Mouse (Mus musculus): Measurements from ENCODE around the gene Gusb. TPM values are rescaled to one million over a fixed set of nuclear protein-coding genes. Genes with fewer than 3 reads are reported as not detected.
A peak's percentile ranks its signal among the peaks of the same experiment; 100 is the strongest.
"Not testable (repeated sequence)": the region's sequence is repeated elsewhere in the genome, so short reads cannot be mapped to it uniquely, and the experiment has no call there.

Gusb gene
- polyA plus RNA-seq, 1 experiment from 2014 or later: 33.9 TPM

DNA sequence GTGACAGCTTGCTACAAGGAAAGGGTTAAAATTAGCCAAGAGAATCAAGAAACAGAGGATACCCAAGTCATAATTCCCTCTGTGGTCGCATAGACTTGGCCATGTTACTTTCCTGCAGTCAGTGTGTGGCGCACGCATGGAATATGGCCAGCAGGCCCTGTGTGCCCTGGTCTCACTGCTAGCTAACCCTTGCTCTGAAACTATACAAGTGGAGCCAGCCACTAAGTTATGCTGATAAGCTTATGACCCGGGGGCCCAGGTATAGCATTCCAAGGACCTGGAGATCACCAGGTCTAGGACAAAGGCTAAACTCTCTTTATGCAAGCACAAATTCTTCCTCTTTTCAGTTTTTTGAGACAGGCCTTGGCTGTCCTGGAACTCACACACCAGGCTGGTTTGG is 37.9 kb upstream of the Gusb start:
- ATAC-seq (ENCODE audit: low FRiP score, low TSS enrichment): no peak
- WGBS: 87% methylated on average over 4 of the region's 4 CpGs
- H3K36me3 ChIP-seq (ENCODE audit: control insufficient read depth, insufficient read depth, low read length): peaks cover 11% of the 10 kb centered on the region; the same call in 1 of the 2 replicates

DNA sequence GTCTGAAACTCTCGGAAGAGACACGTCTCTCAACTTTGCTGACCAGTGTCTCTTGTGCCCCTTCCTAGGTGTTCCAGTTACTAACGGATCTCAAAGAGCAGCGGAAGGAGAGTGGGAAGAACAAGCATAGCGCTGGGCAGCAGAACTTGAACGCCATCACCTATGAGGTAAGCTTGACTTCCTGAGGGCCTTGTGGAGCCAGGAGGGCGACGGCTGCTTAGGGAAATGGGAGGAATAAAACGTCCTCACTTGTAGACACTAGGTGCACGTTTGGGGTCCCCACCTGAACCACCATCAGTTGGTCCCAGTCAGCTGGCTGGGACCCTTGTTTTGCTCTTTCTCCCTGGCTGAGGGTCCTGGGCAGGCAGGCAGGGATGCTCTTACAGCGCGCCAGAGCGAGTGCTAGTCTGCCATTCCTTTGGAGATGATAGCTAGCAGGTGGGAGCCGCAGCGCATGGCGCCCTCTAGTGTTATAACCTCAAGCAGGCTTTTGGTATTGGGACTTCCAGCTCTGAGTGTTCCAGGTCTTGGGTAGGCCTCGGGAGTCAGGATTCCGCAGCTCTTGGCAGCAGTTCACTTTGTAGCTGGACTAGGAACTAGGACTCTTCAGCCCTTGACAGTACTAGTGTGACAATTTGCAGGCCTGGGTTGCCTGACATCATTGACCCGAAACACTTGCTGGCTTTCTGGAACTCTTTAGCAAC is 35.1 kb upstream of the Gusb start:
- Histone ChIP-seq H3K4me1 (replicated peaks; ENCODE audit: control insufficient read depth, insufficient read depth) (no peaks in the 10 kb centered on the region), H3K27me3 (ENCODE audit: control insufficient read depth, insufficient read depth, low read length) (no peaks in the 10 kb centered on the region), H3K36me3 (ENCODE audit: control insufficient read depth, insufficient read depth, low read length) (peaks cover 13% of the 10 kb centered on the region; the same call in 1 of the 2 replicates), H3K4me3 (ENCODE audit: low read depth, low read length) (no peak overlapping the region), H3K9ac (ENCODE audit: low read length) (no peak overlapping the region), H3K4me2 (replicated peaks; ENCODE audit: low read depth) (no peak overlapping the region), H3K9me3 (ENCODE audit: control insufficient read depth, low read length) (no peaks in the 10 kb centered on the region), H3K27ac (replicated peaks) (no peak overlapping the region)
- TF ChIP-seq CTCF (IDR thresholded peaks at IDR 0.05; ENCODE audit: low read depth) (peak; percentile 86), EP300 (optimal IDR thresholded peaks at IDR 0.05) (no peak)
- WGBS: 59% methylated on average over 19 of the region's 19 CpGs
- peak; percentile 85 for ATAC-seq (ENCODE audit: low FRiP score, low TSS enrichment)
- peak; percentile 71 for DNase-seq (ENCODE audit: low spot score)

More for the DNA sequence above, 37.9 kb upstream of the Gusb start:
- Histone ChIP-seq H3K4me2 (replicated peaks; ENCODE audit: low read depth) (no peak overlapping the region), H3K4me3 (ENCODE audit: low read depth, low read length) (no peak overlapping the region), H3K4me1 (replicated peaks; ENCODE audit: control insufficient read depth, insufficient read depth) (no peaks in the 10 kb centered on the region), H3K27ac (replicated peaks) (no peak overlapping the region), H3K9ac (ENCODE audit: low read length) (no peak overlapping the region), H3K9me3 (ENCODE audit: control insufficient read depth, low read length) (no peaks in the 10 kb centered on the region), H3K27me3 (ENCODE audit: control insufficient read depth, insufficient read depth, low read length) (no peaks in the 10 kb centered on the region)
- DNase-seq (ENCODE audit: low spot score): no peak
- TF ChIP-seq CTCF (IDR thresholded peaks at IDR 0.05; ENCODE audit: low read depth) (no peak), EP300 (optimal IDR thresholded peaks at IDR 0.05) (no peak)

GRCm38 (mm10) chr5:130036300-130036699 is 33.5 kb upstream of the Gusb start:
- H3K4me1 ChIP-seq (replicated peaks; ENCODE audit: control insufficient read depth, insufficient read depth); H3K27ac ChIP-seq (replicated peaks); H3K4me3 ChIP-seq (ENCODE audit: low read depth, low read length); ATAC-seq (ENCODE audit: low FRiP score, low TSS enrichment); H3K9ac ChIP-seq (ENCODE audit: low read length); H3K36me3 ChIP-seq (ENCODE audit: control insufficient read depth, insufficient read depth, low read length); H3K9me3 ChIP-seq (ENCODE audit: control insufficient read depth, low read length); DNase-seq (ENCODE audit: low spot score); H3K27me3 ChIP-seq (ENCODE audit: control insufficient read depth, insufficient read depth, low read length); H3K4me2 ChIP-seq (replicated peaks; ENCODE audit: low read depth): not testable (repeated sequence)
- 66% methylated on average over 2 of the region's 2 CpGs for WGBS
- TF ChIP-seq CTCF (IDR thresholded peaks at IDR 0.05; ENCODE audit: low read depth): peak; percentile 59

DNA sequence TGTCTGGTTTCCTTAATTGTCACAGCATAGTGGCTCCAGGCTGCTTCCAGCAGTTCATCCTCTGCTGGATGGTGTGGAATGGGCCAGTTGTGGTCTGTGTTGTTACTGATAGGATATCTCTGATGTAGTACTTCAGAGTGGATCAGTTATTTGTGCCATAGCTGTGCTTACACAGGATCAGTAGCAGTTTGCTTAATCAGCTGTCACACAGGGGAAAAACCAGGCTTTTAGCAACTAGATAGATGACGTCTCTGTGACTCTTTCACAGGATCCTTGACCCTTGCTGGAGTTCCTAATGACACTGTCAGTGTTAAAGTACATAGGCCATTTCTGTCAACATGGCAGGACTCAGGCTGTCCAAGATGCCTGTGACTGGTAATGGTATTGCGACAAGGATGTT is 31.0 kb upstream of the Gusb start:
- no peak for ATAC-seq (ENCODE audit: low FRiP score, low TSS enrichment)
- Histone ChIP-seq H3K4me1 (replicated peaks; ENCODE audit: control insufficient read depth, insufficient read depth) (no peaks in the 10 kb centered on the region), H3K27me3 (ENCODE audit: control insufficient read depth, insufficient read depth, low read length) (no peaks in the 10 kb centered on the region), H3K4me2 (replicated peaks; ENCODE audit: low read depth) (no peak overlapping the region), H3K27ac (replicated peaks) (no peak overlapping the region), H3K9me3 (ENCODE audit: control insufficient read depth, low read length) (no peaks in the 10 kb centered on the region), H3K9ac (ENCODE audit: low read length) (no peak overlapping the region), H3K4me3 (ENCODE audit: low read depth, low read length) (no peak overlapping the region), H3K36me3 (ENCODE audit: control insufficient read depth, insufficient read depth, low read length) (peaks cover 2% of the 10 kb centered on the region; the same call in 1 of the 2 replicates)
- WGBS: 79% methylated on average over 2 of the region's 2 CpGs
- no peak for TF ChIP-seq CTCF (IDR thresholded peaks at IDR 0.05; ENCODE audit: low read depth)
- no peak for TF ChIP-seq EP300 (optimal IDR thresholded peaks at IDR 0.05)
- DNase-seq (ENCODE audit: low spot score): no peak

GRCm38 (mm10) chr5:130031410-130032390 is 28.9 kb upstream of the Gusb start:
- no peak overlapping the region for H3K4me2 ChIP-seq (replicated peaks; ENCODE audit: low read depth)
- ATAC-seq (ENCODE audit: low FRiP score, low TSS enrichment) (no peak), DNase-seq (ENCODE audit: low spot score) (no peak)
- H3K4me3 ChIP-seq (ENCODE audit: low read depth, low read length): no peak overlapping the region
- WGBS: 90% methylated on average over 19 of the region's 19 CpGs
- no peak overlapping the region for H3K27ac ChIP-seq (replicated peaks)
- H3K9ac ChIP-seq (ENCODE audit: low read length): no peak overlapping the region
- no peaks in the 10 kb centered on the region for H3K9me3 ChIP-seq (ENCODE audit: control insufficient read depth, low read length)
- no peaks in the 10 kb centered on the region for H3K27me3 ChIP-seq (ENCODE audit: control insufficient read depth, insufficient read depth, low read length)
- TF ChIP-seq CTCF (IDR thresholded peaks at IDR 0.05; ENCODE audit: low read depth): no peak
- no peak for TF ChIP-seq EP300 (optimal IDR thresholded peaks at IDR 0.05)
- H3K4me1 ChIP-seq (replicated peaks; ENCODE audit: control insufficient read depth, insufficient read depth): no peaks in the 10 kb centered on the region
- H3K36me3 ChIP-seq (ENCODE audit: control insufficient read depth, insufficient read depth, low read length): peaks cover 2% of the 10 kb centered on the region; the same call in 1 of the 2 replicates
